8 mouse cellular contexts compared by ENCODE assay signal in the genomic region with DNA sequence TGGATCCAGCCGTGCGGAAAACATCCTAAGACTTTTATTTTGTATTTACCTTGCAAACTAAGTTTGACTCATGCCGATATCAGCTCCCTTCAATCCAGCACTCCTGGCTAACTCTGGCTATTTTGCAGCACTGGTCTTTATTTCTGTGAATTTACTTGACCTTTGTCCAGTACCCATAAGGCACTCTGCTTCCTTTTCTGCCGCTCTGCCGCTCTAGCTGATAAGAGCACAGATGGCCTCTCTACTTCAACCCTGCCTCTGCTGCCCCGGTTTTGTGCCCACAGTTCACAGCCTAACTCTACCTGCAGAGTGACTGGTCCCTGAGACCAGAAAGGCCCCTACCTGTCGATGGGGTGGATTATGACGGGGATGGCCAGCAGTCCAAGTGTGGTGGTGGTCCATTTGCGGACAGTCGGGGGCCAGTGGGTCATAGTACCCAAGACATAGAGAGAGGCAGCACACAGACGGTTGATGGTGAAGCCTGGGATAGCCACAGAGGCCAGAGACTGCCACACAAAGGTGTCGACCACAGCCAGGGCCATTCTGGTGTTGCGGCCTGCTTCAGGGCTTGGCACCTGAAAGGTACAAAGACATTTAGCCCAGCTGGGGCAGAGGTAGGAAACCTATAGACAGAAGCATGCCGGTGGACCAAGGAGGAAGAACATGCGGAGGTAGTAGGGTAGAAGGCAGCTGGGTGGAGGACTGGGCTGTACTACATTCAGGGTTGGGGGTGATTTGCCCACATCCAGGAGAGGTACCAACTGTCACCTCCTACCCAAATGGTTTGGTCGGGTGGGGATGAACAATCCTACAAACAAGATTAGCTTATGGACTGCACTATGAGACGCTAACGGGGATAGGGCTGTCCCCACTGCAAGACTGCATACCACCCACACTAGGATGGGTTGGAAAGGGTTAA. TPM values are rescaled to one million over a fixed set of nuclear protein-coding genes. Genes with fewer than 3 reads are reported as not detected.
A peak's percentile ranks its signal among the peaks of the same experiment; 100 is the strongest.
DNase-seq lines count a peak whose midpoint lies in the region; ATAC-seq and TF ChIP-seq lines count a peak whose summit lies in the region.

No protein-coding gene starts in this region.

- WGBS in hindbrain, embryonic 10.5 days: 89% methylated on average over 18 of the region's 18 CpGs
- WGBS in hindbrain, embryonic 12.5 days: 90% methylated on average over 18 of the region's 18 CpGs
- WGBS in liver, embryonic 15.5 days (ENCODE audit: insufficient replicate concordance): 66% methylated on average over 18 of the region's 18 CpGs

- ATAC-seq in hindbrain, embryonic 12.5 days (ENCODE audit: low FRiP score): no peak
- no peak for ATAC-seq in liver, embryonic 15.5 days (ENCODE audit: insufficient read depth)

- TF ChIP-seq EP300 in ES-Bruce4 (IDR thresholded peaks at IDR 0.05; ENCODE audit: insufficient read depth, low read depth, low read length): no peak

- H3K27ac ChIP-seq in hindbrain, embryonic 10.5 days: no peak overlapping the region; the same call in 1 of the 2 replicates
- no peak overlapping the region for H3K27ac ChIP-seq in hindbrain, embryonic 12.5 days
- no peak overlapping the region for H3K27ac ChIP-seq in ES-Bruce4 (ENCODE audit: insufficient read depth, low read length)
- peak overlapping the region; percentile 31; the same call in 1 of the 2 replicates for H3K27ac ChIP-seq in liver, embryonic 15.5 days (replicated peaks)

- no peak for TF ChIP-seq CTCF in ES-Bruce4 (IDR thresholded peaks at IDR 0.05; ENCODE audit: low read depth, low read length)
- no peak for TF ChIP-seq CTCF in brain, embryonic 14.5 days (IDR thresholded peaks at IDR 0.05; ENCODE audit: borderline replicate concordance, extremely low read depth, insufficient read depth, insufficient read length)

- H3K9me3 ChIP-seq in hindbrain, embryonic 10.5 days: no peaks in the 10 kb centered on the region
- H3K9me3 ChIP-seq in hindbrain, embryonic 12.5 days (replicated peaks): no peaks in the 10 kb centered on the region
- H3K9me3 ChIP-seq in ES-Bruce4 (replicated peaks; ENCODE audit: control insufficient read depth, insufficient read depth, low read length, poor library complexity, severe bottlenecking): no peaks in the 10 kb centered on the region; the same call in 1 of the 2 replicates
- no peaks in the 10 kb centered on the region for H3K9me3 ChIP-seq in liver, embryonic 15.5 days (replicated peaks)

- H3K4me1 ChIP-seq in hindbrain, embryonic 10.5 days (replicated peaks): peaks cover 35% of the 10 kb centered on the region
- peaks cover 25% of the 10 kb centered on the region for H3K4me1 ChIP-seq in hindbrain, embryonic 12.5 days
- no peaks in the 10 kb centered on the region for H3K4me1 ChIP-seq in ES-Bruce4 (ENCODE audit: control insufficient read depth, insufficient read depth, low read length)
- peaks cover 43% of the 10 kb centered on the region for H3K4me1 ChIP-seq in liver, embryonic 15.5 days (replicated peaks)

- no peak for TF ChIP-seq POLR2A in ES-Bruce4 (IDR thresholded peaks at IDR 0.05; ENCODE audit: insufficient read depth, low read length)
- no peak for TF ChIP-seq POLR2A in brain, embryonic 14.5 days (IDR thresholded peaks at IDR 0.05; ENCODE audit: borderline replicate concordance, extremely low read depth, insufficient read depth, insufficient read length, poor library complexity, severe bottlenecking)

- DNase-seq in hindbrain, embryonic 10.5 days (ENCODE audit: low spot score): no peak
- DNase-seq in brain, embryonic 14.5 days (ENCODE audit: low read depth): peak; percentile 19
- no peak for DNase-seq in adrenal gland, postnatal 36 days
- no peak for DNase-seq in c-Kit-positive CD71-positive TER-119-positive erythroid progenitor cells, embryonic 14.5 days (ENCODE audit: low spot score)
- DNase-seq in kidney, adult 8-10 months: no peak

- peaks cover 28% of the 10 kb centered on the region for H3K36me3 ChIP-seq in hindbrain, embryonic 10.5 days
- no peaks in the 10 kb centered on the region for H3K36me3 ChIP-seq in hindbrain, embryonic 12.5 days
- no peaks in the 10 kb centered on the region; the same call in none of the 2 replicates for H3K36me3 ChIP-seq in ES-Bruce4 (ENCODE audit: control insufficient read depth, insufficient read depth, low read length, poor library complexity, severe bottlenecking)
- peaks cover 35% of the 10 kb centered on the region for H3K36me3 ChIP-seq in liver, embryonic 15.5 days (replicated peaks)

- H3K9ac ChIP-seq in hindbrain, embryonic 12.5 days: no peak overlapping the region
- 0 out of 2 replicates have a peak overlapping the region, but pooled peaks have one; percentile 70 for H3K9ac ChIP-seq in ES-Bruce4 (ENCODE audit: low read depth, poor library complexity, severe bottlenecking)
- peak overlapping the region; percentile 70 for H3K9ac ChIP-seq in liver, embryonic 15.5 days

- H3K27me3 ChIP-seq in hindbrain, embryonic 10.5 days (ENCODE audit: insufficient read depth, poor library complexity, severe bottlenecking): no peaks in the 10 kb centered on the region
- no peaks in the 10 kb centered on the region for H3K27me3 ChIP-seq in hindbrain, embryonic 12.5 days
- H3K27me3 ChIP-seq in ES-Bruce4 (ENCODE audit: control insufficient read depth, insufficient read depth, low read length, poor library complexity, severe bottlenecking): no peaks in the 10 kb centered on the region
- H3K27me3 ChIP-seq in liver, embryonic 15.5 days: no peaks in the 10 kb centered on the region

- H3K4me3 ChIP-seq in hindbrain, embryonic 10.5 days: peak overlapping the region; percentile 70
- no peak overlapping the region for H3K4me3 ChIP-seq in hindbrain, embryonic 12.5 days
- H3K4me3 ChIP-seq in ES-Bruce4 (ENCODE audit: low read depth, low read length): peak overlapping the region; percentile 35
- peak overlapping the region; percentile 69 for H3K4me3 ChIP-seq in liver, embryonic 15.5 days (replicated peaks)

- H3K4me2 ChIP-seq in hindbrain, embryonic 12.5 days (replicated peaks): no peak overlapping the region
- peak overlapping the region; percentile 90 for H3K4me2 ChIP-seq in liver, embryonic 15.5 days

RNA-seq across cellular contexts. Expression of gene Mtfp1, which starts 1.5 kb away (rescaled TPM):
- 8.7 and 9.9 TPM in 2 replicates for polyA plus RNA-seq in hindbrain, embryonic 10.5 days (2016; fragmentation: Nextera tagmentation; extraction: Ambion mirVana)
- 5.4 and 5.6 TPM in 2 replicates for polyA plus RNA-seq in hindbrain, embryonic 12.5 days (2016; fragmentation: Nextera tagmentation; extraction: Ambion mirVana)
- 8.3 and 10.9 TPM in 2 replicates for polyA plus RNA-seq in ES-Bruce4 (2011; ENCODE audit: insufficient read depth, insufficient read length, low read depth, missing spikeins)
- 5.7 and 5.9 TPM in 2 replicates for polyA plus RNA-seq in brain, embryonic 14.5 days (2012; rRNA removed)
- polyA plus RNA-seq in liver, embryonic 15.5 days (2015; fragmentation: Nextera tagmentation; extraction: Ambion mirVana): 20.4 and 23.2 TPM in 2 replicates
- 10 to 100 TPM; 22.2 to 22.3 TPM for total RNA-seq in adrenal gland, postnatal 36 days (2021)

RNA-seq across cellular contexts. Expression of gene Sec14l3, which starts 29.1 kb away (rescaled TPM):
- not detected in 2 replicates for polyA plus RNA-seq in hindbrain, embryonic 10.5 days (2016; fragmentation: Nextera tagmentation; extraction: Ambion mirVana)
- not detected in 2 replicates for polyA plus RNA-seq in hindbrain, embryonic 12.5 days (2016; fragmentation: Nextera tagmentation; extraction: Ambion mirVana)
- not detected in 2 replicates for polyA plus RNA-seq in ES-Bruce4 (2011; ENCODE audit: insufficient read depth, insufficient read length, low read depth, missing spikeins)
- polyA plus RNA-seq in brain, embryonic 14.5 days (2012; rRNA removed): 0.23 and 0.29 TPM in 2 replicates
- polyA plus RNA-seq in liver, embryonic 15.5 days (2015; fragmentation: Nextera tagmentation; extraction: Ambion mirVana): not detected in 2 replicates
- total RNA-seq in adrenal gland, postnatal 36 days (2021): not detected

RNA-seq across cellular contexts. Expression of gene Sec14l2, which starts 29.5 kb away (rescaled TPM):
- 2.6 and 3.0 TPM in 2 replicates for polyA plus RNA-seq in hindbrain, embryonic 10.5 days (2016; fragmentation: Nextera tagmentation; extraction: Ambion mirVana)
- polyA plus RNA-seq in hindbrain, embryonic 12.5 days (2016; fragmentation: Nextera tagmentation; extraction: Ambion mirVana): 1.8 and 3.1 TPM in 2 replicates
- polyA plus RNA-seq in ES-Bruce4 (2011; ENCODE audit: insufficient read depth, insufficient read length, low read depth, missing spikeins): 4.2 and 5.4 TPM in 2 replicates
- polyA plus RNA-seq in brain, embryonic 14.5 days (2012; rRNA removed): 4.1 and 5.9 TPM in 2 replicates
- polyA plus RNA-seq in liver, embryonic 15.5 days (2015; fragmentation: Nextera tagmentation; extraction: Ambion mirVana): 9.1 and 11.0 TPM in 2 replicates
- 1 to 10 TPM; 1.3 to 1.5 TPM for total RNA-seq in adrenal gland, postnatal 36 days (2021)

RNA-seq across cellular contexts. Expression of gene Rnf215, which starts 41.3 kb away (rescaled TPM):
- 22.0 and 25.8 TPM in 2 replicates for polyA plus RNA-seq in hindbrain, embryonic 10.5 days (2016; fragmentation: Nextera tagmentation; extraction: Ambion mirVana)
- polyA plus RNA-seq in hindbrain, embryonic 12.5 days (2016; fragmentation: Nextera tagmentation; extraction: Ambion mirVana): 42.7 and 44.5 TPM in 2 replicates
- polyA plus RNA-seq in ES-Bruce4 (2011; ENCODE audit: insufficient read depth, insufficient read length, low read depth, missing spikeins): 8.0 and 8.9 TPM in 2 replicates
- 60.4 and 66.1 TPM in 2 replicates for polyA plus RNA-seq in brain, embryonic 14.5 days (2012; rRNA removed)
- polyA plus RNA-seq in liver, embryonic 15.5 days (2015; fragmentation: Nextera tagmentation; extraction: Ambion mirVana): 5.0 and 5.9 TPM in 2 replicates
- total RNA-seq in adrenal gland, postnatal 36 days (2021): 10 to 100 TPM; 24.7 to 24.9 TPM
